Mouse (Mus musculus) mouse trophoblast stem cell (cell line): ENCODE measurements at regions not wholly inside any gene's neighbourhood (a gene's known extent, or its start where the extent isn't known, plus 50 kb on each side); places are given as distances from the start of the nearest gene placed in this dataset.

Source experiments
- in situ Hi-C, 2 experiments: fragments of 300-500 bp; cut with MseI, MboI; formaldehyde crosslinking; loops; 2 replicates in 1 of 2; 3 replicates in 1 of 2; pipeline ENCODE4 v1.15.1; 2025

GRCm38 (mm10) chr11:44331774-44332129, 68.1 kb upstream of the Il12b start:
- in situ Hi-C loops, result no loop called here

- in situ Hi-C loops, result no loop called here
Observed at GRCm38 (mm10) chr11:44340531-44340930, 59.3 kb upstream of the Il12b start.

- in situ Hi-C loops, result no loop called here
Observed at GRCm38 (mm10) chr11:44348308-44348707, 51.6 kb upstream of the Il12b start.

GRCm38 (mm10) chr11:44349546-44349945, 50.3 kb upstream of the Il12b start:
- in situ Hi-C loops, result no loop called here
